Mouse (Mus musculus): ENCODE data around the gene Gm5148. TPM values are rescaled to one million over a fixed set of nuclear protein-coding genes. Genes with fewer than 3 reads are reported as not detected.
A peak's percentile ranks its signal among the peaks of the same experiment; 100 is the strongest.

The Gm5148 gene
- polyA plus RNA-seq, 1 experiment from 2014 or later: 1.4 TPM

DNA sequence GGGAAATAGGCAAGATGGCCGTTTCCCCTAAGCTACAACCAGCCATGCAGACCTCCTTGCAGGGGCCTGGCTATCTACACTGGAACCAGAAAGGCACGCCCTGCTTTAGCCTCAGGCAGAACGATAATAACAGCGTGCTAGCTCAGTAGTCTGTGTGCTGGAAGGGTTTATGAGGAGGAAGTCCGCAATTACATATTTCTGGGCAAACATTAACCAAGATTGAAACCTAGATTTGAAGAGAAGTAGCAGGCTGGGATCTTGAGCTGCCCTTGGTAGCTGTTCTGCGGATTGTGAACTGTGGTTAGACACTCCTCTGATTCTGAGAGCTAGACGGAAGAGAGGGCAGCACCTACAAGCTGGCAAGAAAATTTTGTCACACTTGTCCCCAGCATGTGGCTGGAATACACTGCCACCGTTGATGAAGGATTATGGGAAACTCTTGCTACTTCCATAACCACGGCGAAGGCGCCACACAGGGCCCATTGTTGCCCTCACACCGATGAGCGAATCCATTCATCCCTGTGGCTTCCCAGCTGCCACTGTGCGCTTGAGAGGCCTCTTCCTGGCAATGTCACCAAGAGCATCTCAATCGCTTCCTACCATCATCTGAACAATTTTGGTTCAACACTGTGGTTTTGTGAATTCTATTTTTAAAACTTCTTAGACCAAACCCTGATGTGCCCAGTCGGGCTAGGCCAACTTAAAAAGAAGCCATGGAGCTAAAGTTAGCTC is 23.9 kb upstream of the Gm5148 start:
- Histone ChIP-seq H3K4me1 (ENCODE audit: control insufficient read depth, insufficient read depth, low read length) (no peaks in the 10 kb centered on the region), H3K4me2 (no peak overlapping the region), H3K27ac (ENCODE audit: low read depth, low read length) (no peak overlapping the region), H3K27me3 (ENCODE audit: control insufficient read depth, insufficient read depth, low read length) (no peaks in the 10 kb centered on the region), H3K36me3 (ENCODE audit: control insufficient read depth, insufficient read depth, low read length) (no peaks in the 10 kb centered on the region), H3K9me3 (replicated peaks; ENCODE audit: control insufficient read depth, low read length) (no peaks in the 10 kb centered on the region), H3K9ac (ENCODE audit: low read depth, low read length) (no peak overlapping the region), H3K4me3 (ENCODE audit: low read depth, low read length) (no peak overlapping the region)
- 81% methylated on average over 16 of the region's 16 CpGs for WGBS (ENCODE audit: insufficient replicate concordance)
- ATAC-seq (replicated peaks; ENCODE audit: insufficient number of reproducible peaks, low FRiP score, low TSS enrichment): no peak; the same call in 1 of the 2 replicates

GRCm38 (mm10) chr3:37747258-37748001 is 23.1 kb upstream of the Gm5148 start:
- ATAC-seq (replicated peaks; ENCODE audit: insufficient number of reproducible peaks, low FRiP score, low TSS enrichment): no peak; the same call in 1 of the 2 replicates
- H3K27ac ChIP-seq (ENCODE audit: low read depth, low read length): no peak overlapping the region
- H3K9me3 ChIP-seq (replicated peaks; ENCODE audit: control insufficient read depth, low read length): no peaks in the 10 kb centered on the region
- H3K4me2 ChIP-seq: no peak overlapping the region
- no peaks in the 10 kb centered on the region for H3K27me3 ChIP-seq (ENCODE audit: control insufficient read depth, insufficient read depth, low read length)
- no peaks in the 10 kb centered on the region for H3K4me1 ChIP-seq (ENCODE audit: control insufficient read depth, insufficient read depth, low read length)
- 76% methylated on average over 9 of the region's 9 CpGs for WGBS (ENCODE audit: insufficient replicate concordance)
- H3K4me3 ChIP-seq (ENCODE audit: low read depth, low read length): no peak overlapping the region
- H3K36me3 ChIP-seq (ENCODE audit: control insufficient read depth, insufficient read depth, low read length): no peaks in the 10 kb centered on the region
- H3K9ac ChIP-seq (ENCODE audit: low read depth, low read length): no peak overlapping the region

GRCm38 (mm10) chr3:37744050-37744449 is 19.8 kb upstream of the Gm5148 start:
- WGBS (ENCODE audit: insufficient replicate concordance): 86% methylated on average over 2 of the region's 2 CpGs
- Histone ChIP-seq H3K4me1 (ENCODE audit: control insufficient read depth, insufficient read depth, low read length) (no peaks in the 10 kb centered on the region), H3K4me3 (ENCODE audit: low read depth, low read length) (no peak overlapping the region), H3K9me3 (replicated peaks; ENCODE audit: control insufficient read depth, low read length) (no peaks in the 10 kb centered on the region), H3K27me3 (ENCODE audit: control insufficient read depth, insufficient read depth, low read length) (no peaks in the 10 kb centered on the region), H3K9ac (ENCODE audit: low read depth, low read length) (no peak overlapping the region), H3K27ac (ENCODE audit: low read depth, low read length) (no peak overlapping the region), H3K36me3 (ENCODE audit: control insufficient read depth, insufficient read depth, low read length) (no peaks in the 10 kb centered on the region), H3K4me2 (no peak overlapping the region)
- ATAC-seq (replicated peaks; ENCODE audit: insufficient number of reproducible peaks, low FRiP score, low TSS enrichment): no peak

- Histone ChIP-seq H3K4me2 (no peak overlapping the region), H3K9me3 (replicated peaks; ENCODE audit: control insufficient read depth, low read length) (no peaks in the 10 kb centered on the region), H3K27ac (ENCODE audit: low read depth, low read length) (no peak overlapping the region), H3K27me3 (ENCODE audit: control insufficient read depth, insufficient read depth, low read length) (no peaks in the 10 kb centered on the region), H3K4me3 (ENCODE audit: low read depth, low read length) (no peak overlapping the region), H3K36me3 (ENCODE audit: control insufficient read depth, insufficient read depth, low read length) (no peaks in the 10 kb centered on the region), H3K9ac (ENCODE audit: low read depth, low read length) (no peak overlapping the region), H3K4me1 (ENCODE audit: control insufficient read depth, insufficient read depth, low read length) (peaks cover 5% of the 10 kb centered on the region; the same call in 1 of the 2 replicates)
- WGBS (ENCODE audit: insufficient replicate concordance): 85% methylated on average over 7 of the region's 7 CpGs
- ATAC-seq (replicated peaks; ENCODE audit: insufficient number of reproducible peaks, low FRiP score, low TSS enrichment): no peak
These were observed 15.7 kb upstream of the Gm5148 start for GRCm38 (mm10) chr3:37739996-37740395.

DNA sequence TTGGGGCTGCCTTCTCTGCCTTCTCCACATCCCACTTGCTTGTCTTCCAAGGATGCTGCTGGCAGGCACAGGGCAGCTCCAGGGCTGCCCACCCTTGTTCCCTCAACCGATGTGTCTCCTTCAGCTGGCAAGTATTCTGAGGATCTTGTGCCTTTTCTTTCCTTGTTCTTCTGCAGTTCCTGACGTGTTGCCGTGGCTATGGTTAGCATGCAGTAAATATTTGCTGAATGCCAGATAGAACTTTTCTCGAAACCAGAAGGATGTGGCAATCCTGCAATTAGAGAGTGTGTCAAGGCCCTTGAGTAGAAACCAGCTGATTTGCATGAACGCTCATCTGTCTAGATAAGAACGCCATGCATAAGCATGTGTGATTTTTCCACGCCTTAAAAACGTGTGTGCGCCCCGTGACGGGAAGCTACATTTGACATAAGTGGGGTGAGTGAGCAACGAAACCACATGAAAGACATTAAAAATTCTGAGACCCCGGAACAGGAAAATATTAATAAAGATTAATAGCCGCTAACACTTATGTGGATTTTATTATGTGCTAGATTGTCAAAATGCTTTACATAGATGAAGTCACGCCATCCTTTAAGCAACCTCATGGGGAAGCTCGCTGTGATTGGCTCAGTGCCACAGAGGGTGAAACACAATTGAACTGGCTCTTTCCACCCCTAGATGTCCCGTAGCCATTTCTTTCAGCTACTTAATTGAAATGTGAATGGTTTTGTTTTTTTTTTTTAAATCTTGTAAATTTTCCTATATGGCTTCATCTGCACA is 14.1 kb upstream of the Gm5148 start:
- WGBS (ENCODE audit: insufficient replicate concordance): 85% methylated on average over 17 of the region's 17 CpGs
- Histone ChIP-seq H3K27ac (ENCODE audit: low read depth, low read length) (no peak overlapping the region), H3K9ac (ENCODE audit: low read depth, low read length) (no peak overlapping the region), H3K9me3 (replicated peaks; ENCODE audit: control insufficient read depth, low read length) (no peaks in the 10 kb centered on the region), H3K4me1 (ENCODE audit: control insufficient read depth, insufficient read depth, low read length) (peaks cover 5% of the 10 kb centered on the region; the same call in 1 of the 2 replicates), H3K4me2 (no peak overlapping the region), H3K36me3 (ENCODE audit: control insufficient read depth, insufficient read depth, low read length) (no peaks in the 10 kb centered on the region), H3K4me3 (ENCODE audit: low read depth, low read length) (no peak overlapping the region), H3K27me3 (ENCODE audit: control insufficient read depth, insufficient read depth, low read length) (no peaks in the 10 kb centered on the region)
- ATAC-seq (replicated peaks; ENCODE audit: insufficient number of reproducible peaks, low FRiP score, low TSS enrichment): no peak

DNA sequence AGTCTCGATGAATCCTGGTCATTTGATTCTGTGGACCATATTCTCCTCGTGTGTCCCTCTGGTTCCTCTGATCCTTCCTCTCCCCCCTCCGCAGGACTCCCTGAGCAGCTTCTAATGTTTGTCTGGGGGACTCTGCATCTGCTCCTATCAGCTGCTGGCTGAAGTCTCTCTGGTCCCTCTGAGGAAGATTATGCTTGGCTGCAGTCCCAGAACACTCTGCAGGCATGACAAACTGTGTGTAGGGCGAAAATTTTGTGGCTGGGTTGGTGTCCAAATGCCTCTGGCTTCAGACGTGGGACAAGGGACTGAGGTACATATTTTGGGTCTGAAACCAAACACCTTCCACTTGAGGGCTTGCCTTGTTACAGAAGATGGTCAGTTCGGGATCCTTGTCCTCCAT is 13.1 kb upstream of the Gm5148 start:
- Histone ChIP-seq H3K4me1 (ENCODE audit: control insufficient read depth, insufficient read depth, low read length) (peaks cover 5% of the 10 kb centered on the region; the same call in 1 of the 2 replicates), H3K27me3 (ENCODE audit: control insufficient read depth, insufficient read depth, low read length) (no peaks in the 10 kb centered on the region), H3K36me3 (ENCODE audit: control insufficient read depth, insufficient read depth, low read length) (no peaks in the 10 kb centered on the region), H3K27ac (ENCODE audit: low read depth, low read length) (no peak overlapping the region), H3K9me3 (replicated peaks; ENCODE audit: control insufficient read depth, low read length) (no peaks in the 10 kb centered on the region), H3K9ac (ENCODE audit: low read depth, low read length) (no peak overlapping the region), H3K4me2 (no peak overlapping the region), H3K4me3 (ENCODE audit: low read depth, low read length) (no peak overlapping the region)
- WGBS (ENCODE audit: insufficient replicate concordance): 36% methylated on average over 6 of the region's 6 CpGs
- 0 out of 2 replicates have a peak, but pooled peaks have one; percentile 46 for ATAC-seq (replicated peaks; ENCODE audit: insufficient number of reproducible peaks, low FRiP score, low TSS enrichment)

DNA sequence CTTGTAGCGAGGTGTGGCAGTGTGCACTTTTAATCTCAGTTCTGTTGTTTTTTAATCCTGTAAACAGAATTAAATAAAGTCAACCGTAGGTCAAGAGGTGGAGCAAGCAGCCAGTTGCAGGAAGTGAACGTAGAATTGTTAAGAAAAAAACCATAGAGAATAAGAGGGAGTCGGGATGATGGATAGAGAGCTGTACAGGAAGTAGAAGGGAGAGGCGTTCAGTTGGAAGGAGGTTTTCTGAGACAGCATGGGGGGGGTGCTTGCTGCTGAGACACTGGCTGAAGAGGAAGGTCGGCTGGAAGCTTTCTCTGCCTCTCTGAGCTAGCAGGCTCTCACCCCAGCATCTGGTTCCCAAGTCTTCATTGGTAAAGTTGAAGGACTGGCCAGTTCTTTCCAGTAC is 10.9 kb upstream of the Gm5148 start:
- Histone ChIP-seq H3K4me3 (ENCODE audit: low read depth, low read length) (no peak overlapping the region), H3K4me1 (ENCODE audit: control insufficient read depth, insufficient read depth, low read length) (peaks cover 5% of the 10 kb centered on the region; the same call in 1 of the 2 replicates), H3K9me3 (replicated peaks; ENCODE audit: control insufficient read depth, low read length) (no peaks in the 10 kb centered on the region), H3K4me2 (no peak overlapping the region), H3K36me3 (ENCODE audit: control insufficient read depth, insufficient read depth, low read length) (no peaks in the 10 kb centered on the region), H3K27me3 (ENCODE audit: control insufficient read depth, insufficient read depth, low read length) (no peaks in the 10 kb centered on the region), H3K9ac (ENCODE audit: low read depth, low read length) (no peak overlapping the region), H3K27ac (ENCODE audit: low read depth, low read length) (no peak overlapping the region)
- ATAC-seq (replicated peaks; ENCODE audit: insufficient number of reproducible peaks, low FRiP score, low TSS enrichment): no peak
- WGBS (ENCODE audit: insufficient replicate concordance): 65% methylated on average over 6 of the region's 6 CpGs

- Histone ChIP-seq H3K4me1 (ENCODE audit: control insufficient read depth, insufficient read depth, low read length) (peaks cover 10% of the 10 kb centered on the region; the same call in 1 of the 2 replicates), H3K4me2 (no peak overlapping the region), H3K27ac (ENCODE audit: low read depth, low read length) (no peak overlapping the region), H3K4me3 (ENCODE audit: low read depth, low read length) (no peak overlapping the region), H3K9me3 (replicated peaks; ENCODE audit: control insufficient read depth, low read length) (no peaks in the 10 kb centered on the region), H3K9ac (ENCODE audit: low read depth, low read length) (no peak overlapping the region), H3K27me3 (ENCODE audit: control insufficient read depth, insufficient read depth, low read length) (peaks cover 23% of the 10 kb centered on the region), H3K36me3 (ENCODE audit: control insufficient read depth, insufficient read depth, low read length) (no peaks in the 10 kb centered on the region)
- ATAC-seq (replicated peaks; ENCODE audit: insufficient number of reproducible peaks, low FRiP score, low TSS enrichment): no peak; the same call in 1 of the 2 replicates
- 40% methylated on average over 4 of the region's 4 CpGs for WGBS (ENCODE audit: insufficient replicate concordance)
These were observed 4.9 kb upstream of the Gm5148 start for GRCm38 (mm10) chr3:37729142-37729541.
